Mouse (Mus musculus): ENCODE measurements around the gene Polr3b.

Polr3b gene

GRCm38 (mm10) chr10:84760118-84761111, 138.3 kb downstream of the Polr3b start:
- DNase-seq (ENCODE audit: low spot score): no peak

GRCm38 (mm10) chr10:84768766-84769165, 146.7 kb downstream of the Polr3b start:
- no peak for DNase-seq (ENCODE audit: low spot score)

- DNase-seq (ENCODE audit: low spot score): no peak
Measured at GRCm38 (mm10) chr10:84772380-84773130, 150.5 kb downstream of the Polr3b start.

GRCm38 (mm10) chr10:84773889-84774288, 151.8 kb downstream of the Polr3b start:
- no peak for DNase-seq (ENCODE audit: low spot score)

GRCm38 (mm10) chr10:84774573-84774972, 152.5 kb downstream of the Polr3b start:
- no peak for DNase-seq (ENCODE audit: low spot score)

Data from layer of hippocampus, adult 9-10 months (tissue).